Mouse (Mus musculus): ENCODE data around the gene Parp8.

- TF ChIP-seq CTCF (IDR thresholded peaks at IDR 0.05; ENCODE audit: low read depth, low read length) (no peak), POLR2AphosphoS5 (IDR thresholded peaks at IDR 0.05; ENCODE audit: insufficient replicate concordance, low read depth, low read length) (no peak), GATA1 (IDR thresholded peaks at IDR 0.05; ENCODE audit: borderline replicate concordance, low read length) (no peak), TAL1 (conservative IDR thresholded peaks at IDR 0.05; ENCODE audit: low read depth, low read length) (no peak), GATA2 (IDR thresholded peaks at IDR 0.05; ENCODE audit: borderline replicate concordance, low read depth, low read length) (no peak)
Measured at GRCm38 (mm10) chr13:117025226-117026067, at the start of gene Parp8.
